8 mouse cellular contexts compared by ENCODE assay signal in genomic region chr8:70152537-70153257, GRCm38 (mm10). TPM values are rescaled to one million over a fixed set of nuclear protein-coding genes. Genes with fewer than 3 reads are reported as not detected.
DNase-seq lines count a peak whose midpoint lies in the region; ATAC-seq and TF ChIP-seq lines count a peak whose summit lies in the region.

No protein-coding gene starts in this region.

- H3K4me3 ChIP-seq in embryonic facial prominence, embryonic 11.5 days (ENCODE audit: low read depth, low read length): no peak overlapping the region
- H3K4me3 ChIP-seq in kidney, adult 2 months (ENCODE audit: insufficient read depth, low read depth, low read length): no peak overlapping the region
- no peak overlapping the region for H3K4me3 ChIP-seq in liver, postnatal 0 days (ENCODE audit: low read depth, low read length)
- no peak overlapping the region for H3K4me3 ChIP-seq in neural tube, embryonic 13.5 days

- DNase-seq in 3T3-L1 (ENCODE audit: low read depth, low spot score) (peak; percentile 70), Patski (ENCODE audit: low read depth, low spot score) (no peak)
- DNase-seq in embryonic facial prominence, embryonic 11.5 days (ENCODE audit: low spot score): peak; percentile 87
- peak; percentile 29 to 49 for DNase-seq in heart, adult 9 months (ENCODE audit: low spot score in 2 of 2)
- peak; percentile 80 for DNase-seq in kidney, adult 2 months
- DNase-seq in liver, postnatal 0 days: peak; percentile 84
- DNase-seq in testis, postnatal 10 days (ENCODE audit: low spot score): peak; percentile 87

- H3K36me3 ChIP-seq in embryonic facial prominence, embryonic 11.5 days (replicated peaks; ENCODE audit: control insufficient read depth, insufficient read depth, low read depth, low read length): no peaks in the 10 kb centered on the region
- no peaks in the 10 kb centered on the region for H3K36me3 ChIP-seq in kidney, adult 2 months (ENCODE audit: control insufficient read depth, insufficient read depth, low read length)
- H3K36me3 ChIP-seq in liver, postnatal 0 days (replicated peaks; ENCODE audit: insufficient read depth, low read length): no peaks in the 10 kb centered on the region
- no peaks in the 10 kb centered on the region for H3K36me3 ChIP-seq in neural tube, embryonic 13.5 days

- TF ChIP-seq EP300 in liver, postnatal 0 days (IDR thresholded peaks at IDR 0.05; ENCODE audit: low read depth): no peak

- POLR2A ChIA-PET in Patski (lab: Charles Lee): no interaction called here

- H3K4me2 ChIP-seq in embryonic facial prominence, embryonic 11.5 days (ENCODE audit: low read depth, low read length): 0 out of 2 replicates have a peak overlapping the region, but pooled peaks have one; percentile 2
- H3K4me2 ChIP-seq in liver, postnatal 0 days (ENCODE audit: low read depth, low read length): peak overlapping the region; percentile 37
- peak overlapping the region; percentile 36 for H3K4me2 ChIP-seq in neural tube, embryonic 13.5 days

- in situ Hi-C loops in Patski (cut with MboI; ENCODE audit: low pct_unique_long_range_greater_than_20kb): loop anchor here (25.0 kb wide), 1 partner anchor 240 kb away; the partner anchor contains the start of genes Ndufa13, Tssk6 and Yjefn3

- H3K27me3 ChIP-seq in Patski: no peaks in the 10 kb centered on the region
- no peaks in the 10 kb centered on the region for H3K27me3 ChIP-seq in embryonic facial prominence, embryonic 11.5 days (ENCODE audit: control insufficient read depth, insufficient read depth, low read length)
- H3K27me3 ChIP-seq in kidney, adult 2 months (replicated peaks; ENCODE audit: control insufficient read depth, insufficient read depth, low read length): no peaks in the 10 kb centered on the region
- H3K27me3 ChIP-seq in liver, postnatal 0 days (ENCODE audit: insufficient read depth, low read length): no peaks in the 10 kb centered on the region
- no peaks in the 10 kb centered on the region for H3K27me3 ChIP-seq in neural tube, embryonic 13.5 days

- H3K4me1 ChIP-seq in embryonic facial prominence, embryonic 11.5 days (ENCODE audit: control insufficient read depth, insufficient read depth, low read length): no peaks in the 10 kb centered on the region
- 0 out of 2 replicates have a peak, but pooled peaks cover 2% of the 10 kb centered on the region for H3K4me1 ChIP-seq in kidney, adult 2 months (ENCODE audit: control insufficient read depth, insufficient read depth, low read length)
- H3K4me1 ChIP-seq in liver, postnatal 0 days (ENCODE audit: insufficient read depth): peaks cover 7% of the 10 kb centered on the region
- peaks cover 9% of the 10 kb centered on the region for H3K4me1 ChIP-seq in neural tube, embryonic 13.5 days (replicated peaks)

- H3K9ac ChIP-seq in embryonic facial prominence, embryonic 11.5 days (replicated peaks; ENCODE audit: low read length): no peak overlapping the region
- no peak overlapping the region for H3K9ac ChIP-seq in liver, postnatal 0 days (replicated peaks)
- no peak overlapping the region for H3K9ac ChIP-seq in neural tube, embryonic 13.5 days

- TF ChIP-seq POLR2A in kidney, adult 2 months (IDR thresholded peaks at IDR 0.05; ENCODE audit: low read depth, low read length): no peak

- TF ChIP-seq CTCF in Patski (IDR thresholded peaks at IDR 0.05): no peak
- TF ChIP-seq CTCF in kidney, adult 2 months (conservative IDR thresholded peaks at IDR 0.05; ENCODE audit: insufficient read depth, insufficient read length, low read depth, low read length): no peak
- TF ChIP-seq CTCF in liver, postnatal 0 days (IDR thresholded peaks at IDR 0.05; ENCODE audit: low read depth): no peak

- H3K27ac ChIP-seq in embryonic facial prominence, embryonic 11.5 days (replicated peaks; ENCODE audit: low read depth, low read length): no peak overlapping the region
- H3K27ac ChIP-seq in kidney, adult 2 months (ENCODE audit: insufficient read depth, low read depth, low read length): no peak overlapping the region
- H3K27ac ChIP-seq in liver, postnatal 0 days (ENCODE audit: low read depth): no peak overlapping the region
- H3K27ac ChIP-seq in neural tube, embryonic 13.5 days (replicated peaks): no peak overlapping the region

- no peaks in the 10 kb centered on the region for H3K9me3 ChIP-seq in embryonic facial prominence, embryonic 11.5 days (replicated peaks; ENCODE audit: control insufficient read depth, low read length)
- no peaks in the 10 kb centered on the region for H3K9me3 ChIP-seq in liver, postnatal 0 days (ENCODE audit: low read length)
- no peaks in the 10 kb centered on the region for H3K9me3 ChIP-seq in neural tube, embryonic 13.5 days

- 17% methylated on average over 19 of the region's 22 CpGs for WGBS in embryonic facial prominence, embryonic 11.5 days
- 13% methylated on average over 22 of the region's 22 CpGs for WGBS in kidney, adult 2 months
- WGBS in liver, postnatal 0 days (ENCODE audit: insufficient replicate concordance): 17% methylated on average over 21 of the region's 22 CpGs
- 18% methylated on average over 19 of the region's 22 CpGs for WGBS in neural tube, embryonic 13.5 days

- CTCF ChIA-PET in Patski (lab: Charles Lee): no interaction called here

- peak; percentile 71 for ATAC-seq in Patski
- ATAC-seq in embryonic facial prominence, embryonic 11.5 days (replicated peaks; ENCODE audit: insufficient number of reproducible peaks, low FRiP score, low TSS enrichment, low read depth): peak; percentile 95
- ATAC-seq in liver, postnatal 0 days: peak; percentile 81
- ATAC-seq in neural tube, embryonic 13.5 days (ENCODE audit: low read depth): peak; percentile 86

RNA-seq across cellular contexts. Expression of gene Mef2b, which starts 13.2 kb away (rescaled TPM):
- 0.54 TPM for polyA plus RNA-seq in Patski (2021)
- polyA plus RNA-seq in embryonic facial prominence, embryonic 11.5 days (2014; fragmentation: Nextera tagmentation; extraction: Ambion mirVana): 0.45 and 0.64 TPM in 2 replicates
- 0.10 and 0.16 TPM in 2 replicates for polyA plus RNA-seq in kidney, adult 2 months (2012; rRNA removed)
- 0.11 TPM in 1 of 2 replicates, not detected in the other for polyA plus RNA-seq in liver, postnatal 0 days (2015; fragmentation: Nextera tagmentation; extraction: Ambion mirVana)
- 0.52 and 0.53 TPM in 2 replicates for polyA plus RNA-seq in neural tube, embryonic 13.5 days (2015; fragmentation: Nextera tagmentation; extraction: Ambion mirVana)

RNA-seq across cellular contexts. Expression of gene Borcs8, which starts 13.4 kb away (rescaled TPM):
- polyA plus RNA-seq in Patski (2021): 80.3 TPM
- polyA plus RNA-seq in embryonic facial prominence, embryonic 11.5 days (2014; fragmentation: Nextera tagmentation; extraction: Ambion mirVana): 40.4 and 46.6 TPM in 2 replicates
- polyA plus RNA-seq in kidney, adult 2 months (2012; rRNA removed): 107 and 111 TPM in 2 replicates
- polyA plus RNA-seq in liver, postnatal 0 days (2015; fragmentation: Nextera tagmentation; extraction: Ambion mirVana): 17.6 and 18.8 TPM in 2 replicates
- 54.5 and 56.0 TPM in 2 replicates for polyA plus RNA-seq in neural tube, embryonic 13.5 days (2015; fragmentation: Nextera tagmentation; extraction: Ambion mirVana)

RNA-seq across cellular contexts. Expression of gene Rfxank, which starts 13.7 kb away (rescaled TPM):
- 19.6 TPM for polyA plus RNA-seq in Patski (2021)
- 17.0 and 18.3 TPM in 2 replicates for polyA plus RNA-seq in embryonic facial prominence, embryonic 11.5 days (2014; fragmentation: Nextera tagmentation; extraction: Ambion mirVana)
- 29.9 and 31.9 TPM in 2 replicates for polyA plus RNA-seq in kidney, adult 2 months (2012; rRNA removed)
- 3.6 TPM in 2 replicates for polyA plus RNA-seq in liver, postnatal 0 days (2015; fragmentation: Nextera tagmentation; extraction: Ambion mirVana)
- polyA plus RNA-seq in neural tube, embryonic 13.5 days (2015; fragmentation: Nextera tagmentation; extraction: Ambion mirVana): 11.9 and 12.6 TPM in 2 replicates

RNA-seq across cellular contexts. Expression of gene Tmem161a, which starts 19.5 kb away (rescaled TPM):
- polyA plus RNA-seq in Patski (2021): 64.9 TPM
- polyA plus RNA-seq in embryonic facial prominence, embryonic 11.5 days (2014; fragmentation: Nextera tagmentation; extraction: Ambion mirVana): 26.2 and 29.8 TPM in 2 replicates
- 85.2 and 115 TPM in 2 replicates for polyA plus RNA-seq in kidney, adult 2 months (2012; rRNA removed)
- polyA plus RNA-seq in liver, postnatal 0 days (2015; fragmentation: Nextera tagmentation; extraction: Ambion mirVana): 17.3 and 20.2 TPM in 2 replicates
- polyA plus RNA-seq in neural tube, embryonic 13.5 days (2015; fragmentation: Nextera tagmentation; extraction: Ambion mirVana): 46.6 and 47.4 TPM in 2 replicates

RNA-seq across cellular contexts. Expression of gene Nr2c2ap, which starts 21.6 kb away (rescaled TPM):
- polyA plus RNA-seq in Patski (2021): 35.1 TPM
- polyA plus RNA-seq in embryonic facial prominence, embryonic 11.5 days (2014; fragmentation: Nextera tagmentation; extraction: Ambion mirVana): 19.2 and 19.5 TPM in 2 replicates
- polyA plus RNA-seq in kidney, adult 2 months (2012; rRNA removed): 13.8 and 14.8 TPM in 2 replicates
- polyA plus RNA-seq in liver, postnatal 0 days (2015; fragmentation: Nextera tagmentation; extraction: Ambion mirVana): 13.5 and 14.9 TPM in 2 replicates
- 34.8 and 40.6 TPM in 2 replicates for polyA plus RNA-seq in neural tube, embryonic 13.5 days (2015; fragmentation: Nextera tagmentation; extraction: Ambion mirVana)
